In genomic region chr10:43002066-43002678, GRCm38 (mm10) we compare ENCODE assay signal across 8 mouse cellular contexts.
DNase-seq lines count a peak whose midpoint lies in the region; ATAC-seq and TF ChIP-seq lines count a peak whose summit lies in the region.

No protein-coding gene starts in this region.

- H3K27me3 ChIP-seq in forebrain, embryonic 11.5 days (ENCODE audit: control insufficient read depth, insufficient read depth, low read length): no peaks in the 10 kb centered on the region
- H3K27me3 ChIP-seq in liver, postnatal 0 days (ENCODE audit: insufficient read depth, low read length): peaks cover 6% of the 10 kb centered on the region; the same call in 1 of the 2 replicates
- H3K27me3 ChIP-seq in stomach, embryonic 16.5 days (ENCODE audit: control insufficient read depth, insufficient read depth, low read length): no peaks in the 10 kb centered on the region
- no peaks in the 10 kb centered on the region for H3K27me3 ChIP-seq in cerebellum, adult 2 months (ENCODE audit: control insufficient read depth, insufficient read depth, low read length)

- TF ChIP-seq CTCF in liver, postnatal 0 days (IDR thresholded peaks at IDR 0.05; ENCODE audit: low read depth): no peak
- no peak for TF ChIP-seq CTCF in cerebellum, adult 2 months (IDR thresholded peaks at IDR 0.05; ENCODE audit: borderline replicate concordance, insufficient read depth, low read depth, low read length)

- DNase-seq in ZHBTc4 (ENCODE audit: low read depth, low spot score): peak; percentile 45
- DNase-seq in forebrain, embryonic 11.5 days (ENCODE audit: low spot score): no peak
- no peak for DNase-seq in liver, postnatal 0 days
- no peak for DNase-seq in cerebellum, adult 2 months
- DNase-seq in thymus, postnatal 0 days (ENCODE audit: low spot score): no peak

- no peak for ATAC-seq in forebrain, embryonic 11.5 days (replicated peaks; ENCODE audit: low FRiP score)
- peak; percentile 41 for ATAC-seq in inflammation-experienced regulatory T-cells, adult 6 months
- no peak for ATAC-seq in liver, postnatal 0 days
- no peak for ATAC-seq in stomach, embryonic 16.5 days (ENCODE audit: insufficient read depth, low FRiP score)
- ATAC-seq in megakaryocyte-erythroid progenitor cell, adult 5-6 weeks (replicated peaks; ENCODE audit: low FRiP score, low TSS enrichment, poor library complexity, severe bottlenecking): no peak

- H3K27ac ChIP-seq in forebrain, embryonic 11.5 days (ENCODE audit: low read depth, low read length): no peak overlapping the region
- no peak overlapping the region for H3K27ac ChIP-seq in liver, postnatal 0 days (ENCODE audit: low read depth)
- H3K27ac ChIP-seq in stomach, embryonic 16.5 days (ENCODE audit: low read length): no peak overlapping the region
- no peak overlapping the region for H3K27ac ChIP-seq in cerebellum, adult 2 months (ENCODE audit: insufficient read depth, low read length)

- no peaks in the 10 kb centered on the region for H3K9me3 ChIP-seq in forebrain, embryonic 11.5 days (ENCODE audit: control insufficient read depth, low read length)
- no peaks in the 10 kb centered on the region for H3K9me3 ChIP-seq in liver, postnatal 0 days (ENCODE audit: low read length)
- no peaks in the 10 kb centered on the region for H3K9me3 ChIP-seq in stomach, embryonic 16.5 days (replicated peaks; ENCODE audit: control insufficient read depth, low read length)

- H3K4me1 ChIP-seq in forebrain, embryonic 11.5 days (replicated peaks; ENCODE audit: control insufficient read depth, insufficient read depth, low read length): peaks cover 6% of the 10 kb centered on the region; the same call in 1 of the 2 replicates
- H3K4me1 ChIP-seq in liver, postnatal 0 days (ENCODE audit: insufficient read depth): peaks cover 12% of the 10 kb centered on the region; the same call in 1 of the 2 replicates
- H3K4me1 ChIP-seq in stomach, embryonic 16.5 days (ENCODE audit: control insufficient read depth, insufficient read depth, low read length): peaks cover 15% of the 10 kb centered on the region; the same call in 1 of the 2 replicates
- H3K4me1 ChIP-seq in cerebellum, adult 2 months (ENCODE audit: control insufficient read depth, insufficient read depth, low read length): no peaks in the 10 kb centered on the region

- peak overlapping the region; percentile 14; the same call in 1 of the 2 replicates for H3K4me3 ChIP-seq in forebrain, embryonic 11.5 days (ENCODE audit: low read depth, low read length)
- H3K4me3 ChIP-seq in liver, postnatal 0 days (ENCODE audit: low read depth, low read length): peak overlapping the region; percentile 42
- H3K4me3 ChIP-seq in stomach, embryonic 16.5 days (replicated peaks; ENCODE audit: low read length): peak overlapping the region; percentile 47
- no peak overlapping the region for H3K4me3 ChIP-seq in cerebellum, adult 2 months (replicated peaks; ENCODE audit: insufficient read depth, low read depth, low read length)

- H3K36me3 ChIP-seq in forebrain, embryonic 11.5 days (ENCODE audit: control insufficient read depth, insufficient read depth, low read length): no peaks in the 10 kb centered on the region
- H3K36me3 ChIP-seq in liver, postnatal 0 days (replicated peaks; ENCODE audit: insufficient read depth, low read length): no peaks in the 10 kb centered on the region
- H3K36me3 ChIP-seq in stomach, embryonic 16.5 days (ENCODE audit: control insufficient read depth, insufficient read depth, low read length): no peaks in the 10 kb centered on the region

- H3K4me2 ChIP-seq in forebrain, embryonic 11.5 days (ENCODE audit: low read depth, low read length, severe bottlenecking): peak overlapping the region; percentile 46
- H3K4me2 ChIP-seq in liver, postnatal 0 days (ENCODE audit: low read depth, low read length): peak overlapping the region; percentile 77
- peak overlapping the region; percentile 87 for H3K4me2 ChIP-seq in stomach, embryonic 16.5 days (ENCODE audit: low read depth, low read length)

- no peak for TF ChIP-seq POLR2A in cerebellum, adult 2 months (IDR thresholded peaks at IDR 0.05; ENCODE audit: borderline replicate concordance, insufficient read depth, low read length)

- no peak for TF ChIP-seq EP300 in liver, postnatal 0 days (IDR thresholded peaks at IDR 0.05; ENCODE audit: low read depth)

- 9% methylated on average over 13 of the region's 13 CpGs for WGBS in forebrain, embryonic 11.5 days
- 18% methylated on average over 13 of the region's 13 CpGs for WGBS in liver, postnatal 0 days (ENCODE audit: insufficient replicate concordance)
- 23% methylated on average over 13 of the region's 13 CpGs for WGBS in stomach, embryonic 16.5 days
- WGBS in cerebellum, adult 2 months: 56% methylated on average over 13 of the region's 13 CpGs

- no peak overlapping the region for H3K9ac ChIP-seq in forebrain, embryonic 11.5 days (ENCODE audit: low read length)
- no peak overlapping the region for H3K9ac ChIP-seq in liver, postnatal 0 days (replicated peaks)
- H3K9ac ChIP-seq in stomach, embryonic 16.5 days (ENCODE audit: low read length): peak overlapping the region; percentile 65
